Mouse (Mus musculus) urinary bladder, postnatal 4 days (tissue): ENCODE measurements around the gene Arhgap42.
A peak's percentile ranks its signal among the peaks of the same experiment; 100 is the strongest.

Experiments
- DNase-seq, 2 experiments: peaks; one replicate each; pipeline ENCODE4 v3.0.0; 2021 to 2022; ENCODE audit warnings: low spot score in 2 of 2

Gene Arhgap42

GRCm38 (mm10) chr9:9037017-9037671 is 201.8 kb downstream of the Arhgap42 start:
- DNase-seq, result no peak

DNA sequence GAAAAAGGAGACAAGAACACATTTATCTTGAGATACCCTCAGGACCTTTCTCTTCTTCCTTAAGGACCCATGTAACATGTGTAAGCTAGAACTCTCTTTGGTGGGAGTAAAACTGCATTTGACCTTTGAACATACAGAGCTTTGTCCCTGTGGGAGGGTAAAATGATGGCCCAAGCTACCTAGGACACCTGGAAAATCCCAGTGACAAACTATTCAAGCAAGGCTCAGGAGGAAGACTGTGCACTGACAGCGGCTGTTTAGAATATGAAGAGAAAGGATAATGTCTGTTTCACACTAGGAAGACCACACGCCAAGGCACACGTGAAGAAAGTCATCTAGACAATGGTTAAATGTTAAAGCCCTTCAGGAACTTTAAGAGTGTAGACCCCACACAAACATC is 211.0 kb downstream of the Arhgap42 start:
- no peak for DNase-seq

DNA sequence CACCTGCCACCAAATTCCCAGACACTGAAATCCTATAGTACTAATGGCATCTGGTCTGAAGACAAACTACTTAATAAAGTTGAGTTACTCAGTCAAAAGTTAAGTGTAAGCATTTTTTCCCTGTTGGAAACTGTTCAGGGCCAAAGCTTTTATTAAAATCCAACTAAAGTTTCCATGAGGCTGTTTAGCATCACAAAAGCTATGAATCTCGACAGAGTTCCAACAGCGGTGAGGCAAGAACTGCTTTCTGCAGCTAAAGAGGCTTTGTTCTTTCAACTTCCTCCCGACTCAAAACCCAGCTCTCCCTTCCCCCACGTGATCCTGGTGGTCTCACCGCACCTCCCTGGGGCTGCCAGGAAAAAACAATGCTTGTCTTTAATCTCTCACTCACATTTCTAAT is 211.5 kb downstream of the Arhgap42 start:
- DNase-seq, result no peak

- no peak for DNase-seq
These were observed 223.8 kb downstream of the Arhgap42 start for GRCm38 (mm10) chr9:9015108-9015507.

DNA sequence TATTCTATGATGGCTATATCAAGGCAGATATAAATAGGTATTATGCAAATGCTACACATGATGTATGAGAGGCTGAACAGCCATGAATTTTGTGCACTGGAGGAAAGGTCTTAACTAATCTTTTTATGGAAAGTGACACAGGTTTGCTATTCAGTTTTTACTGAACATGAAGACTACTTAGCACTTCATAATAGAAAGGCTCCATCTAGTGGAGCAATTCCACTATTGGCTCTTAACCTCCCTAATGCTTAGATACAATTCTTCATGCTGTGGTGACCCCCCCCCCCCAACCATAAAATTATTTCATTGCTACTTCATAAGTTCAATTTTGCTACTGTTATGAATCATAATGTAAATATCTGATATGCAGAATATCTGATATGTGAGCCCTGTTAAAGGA is 237.7 kb downstream of the Arhgap42 start:
- no peak for DNase-seq

DNA sequence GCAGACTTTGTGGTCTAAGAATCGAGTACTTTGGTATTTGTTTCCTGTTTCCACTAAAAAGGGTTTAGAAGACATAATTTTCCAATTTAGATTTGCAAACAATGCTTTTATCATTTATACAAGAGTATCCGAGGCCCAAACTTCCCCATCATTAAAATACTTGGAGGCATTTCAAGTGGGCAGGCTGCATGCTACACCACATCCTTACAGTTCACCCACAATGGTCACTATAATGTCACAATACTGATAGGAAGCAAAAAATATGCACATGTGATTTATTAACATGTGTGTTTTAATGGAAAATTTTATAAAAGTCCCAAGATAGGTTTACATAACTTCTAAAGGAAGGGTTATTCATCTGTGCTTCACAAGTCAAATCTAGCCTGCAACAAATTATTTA is 242.4 kb downstream of the Arhgap42 start:
- DNase-seq, result no peak

GRCm38 (mm10) chr9:8982315-8982714 is 256.6 kb downstream of the Arhgap42 start:
- DNase-seq, result no peak

GRCm38 (mm10) chr9:8977775-8978174 is 261.1 kb downstream of the Arhgap42 start:
- no peak for DNase-seq

- DNase-seq, result no peak
These were observed 267.4 kb downstream of the Arhgap42 start, which contains the start of gene Gm16485 for GRCm38 (mm10) chr9:8971491-8971890. Gene Gm16485, plus strand, starts transcription at chr9:8971791.

DNA sequence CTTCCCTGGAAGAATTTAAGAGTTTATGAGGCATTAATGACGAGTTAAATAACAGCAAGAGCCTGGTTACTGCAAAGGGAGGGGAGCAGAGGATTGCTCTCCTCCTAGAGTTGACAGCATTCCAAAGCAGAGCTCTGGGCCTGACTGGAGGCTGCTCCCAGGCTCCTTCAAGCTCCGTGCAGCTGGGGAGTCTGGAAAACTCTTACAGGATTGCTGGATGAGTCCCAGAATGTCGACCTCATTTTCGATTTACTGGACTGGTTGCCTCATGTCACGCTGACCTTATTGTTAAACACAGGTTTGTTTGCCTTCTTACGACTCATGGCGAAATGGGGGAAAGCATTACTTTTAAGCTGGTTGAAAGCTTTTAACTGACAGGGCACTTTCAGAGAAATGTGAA is 268.7 kb downstream of the Arhgap42 start:
- peak; percentile 21 to 59 for DNase-seq

DNA sequence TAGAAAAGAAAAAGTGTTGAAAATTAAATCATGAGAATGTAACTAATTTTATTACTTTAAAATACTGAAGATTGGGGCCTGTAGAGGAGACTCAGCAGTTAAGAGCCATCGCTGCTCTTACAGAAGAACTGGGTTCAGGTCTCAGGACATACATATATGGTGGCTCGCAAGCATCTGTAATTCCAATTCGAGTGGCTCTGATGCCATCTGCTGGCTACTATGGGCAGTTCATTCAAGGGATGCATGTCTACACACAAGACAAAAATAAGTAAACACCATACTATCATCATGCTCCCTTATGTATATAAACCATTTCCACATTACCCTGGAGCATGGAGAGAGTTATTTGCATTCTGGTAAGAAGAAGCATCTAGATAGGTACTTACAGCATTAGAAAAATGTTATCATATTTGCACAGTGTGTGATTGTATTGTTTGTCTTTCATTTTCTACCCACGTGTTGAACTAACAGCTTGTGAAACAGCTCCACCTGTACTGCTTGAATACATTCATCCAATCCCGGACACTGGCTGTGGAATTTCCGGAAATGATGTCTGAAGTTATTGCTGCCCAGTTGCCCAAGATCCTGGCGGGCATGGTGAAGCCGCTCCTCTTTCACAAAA is 274.3 kb downstream of the Arhgap42 start:
- no peak for DNase-seq

DNA sequence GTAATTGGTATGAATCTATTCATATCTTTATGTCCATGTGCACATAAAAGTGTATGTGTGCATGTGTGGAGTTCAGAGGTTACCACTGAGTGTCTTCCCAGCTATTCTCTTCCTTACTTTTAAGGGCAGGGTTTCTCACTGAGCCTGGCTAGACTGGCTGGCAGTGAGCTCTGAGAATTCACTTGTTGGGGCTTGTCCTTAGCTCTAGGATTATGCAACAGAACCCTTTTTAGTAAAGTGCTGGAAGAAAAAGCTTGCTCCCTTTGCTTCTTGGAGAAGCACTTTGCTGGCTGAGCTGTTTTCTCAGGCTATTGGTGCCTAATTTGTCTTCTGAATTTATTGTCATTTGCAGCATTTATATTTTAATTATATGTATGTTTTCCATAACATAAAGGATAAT is 285.6 kb downstream of the Arhgap42 start:
- DNase-seq, result no peak
